Mouse (Mus musculus): Measurements from ENCODE around the gene Noc4l. TPM values are rescaled to one million over a fixed set of nuclear protein-coding genes. Genes with fewer than 3 reads are reported as not detected.
A peak's percentile ranks its signal among the peaks of the same experiment; 100 is the strongest.

Gene Noc4l
- polyA plus RNA-seq, 1 experiment, result 37.3 TPM

DNA sequence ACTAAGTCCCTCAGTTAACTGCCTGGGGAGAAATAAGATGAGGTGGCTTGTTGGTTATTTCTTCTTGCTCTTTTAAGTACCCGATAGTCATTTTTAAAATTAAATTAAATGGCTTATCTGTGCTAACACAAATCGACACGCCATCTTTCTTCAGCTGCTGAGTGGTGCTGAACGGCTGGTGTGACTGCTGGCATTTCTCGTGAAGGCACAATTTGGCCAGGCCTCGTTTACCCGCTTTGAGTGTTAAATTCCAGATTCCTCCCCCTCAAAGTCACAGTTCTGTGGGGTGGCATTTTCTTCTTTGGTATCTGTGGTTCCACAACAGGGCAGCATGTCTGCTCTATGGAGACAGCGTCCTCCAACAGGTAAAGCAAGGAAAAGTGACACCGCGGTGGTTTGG, 25.9 kb downstream of the Noc4l start:
- WGBS, result 63% methylated on average over 10 of the region's 10 CpGs
- Histone ChIP-seq H3K27ac (ENCODE audit: insufficient read depth, low read length) (no peak overlapping the region), H3K27me3 (ENCODE audit: control insufficient read depth, insufficient read depth, low read length) (no peaks in the 10 kb centered on the region), H3K4me1 (ENCODE audit: control insufficient read depth, insufficient read depth, low read length) (peaks cover 6% of the 10 kb centered on the region), H3K4me3 (replicated peaks; ENCODE audit: insufficient read depth, low read depth, low read length) (no peak overlapping the region)
- no peak for DNase-seq
- TF ChIP-seq POLR2A (IDR thresholded peaks at IDR 0.05; ENCODE audit: borderline replicate concordance, insufficient read depth, low read length), result no peak
- no peak for TF ChIP-seq CTCF (IDR thresholded peaks at IDR 0.05; ENCODE audit: borderline replicate concordance, insufficient read depth, low read depth, low read length)

DNA sequence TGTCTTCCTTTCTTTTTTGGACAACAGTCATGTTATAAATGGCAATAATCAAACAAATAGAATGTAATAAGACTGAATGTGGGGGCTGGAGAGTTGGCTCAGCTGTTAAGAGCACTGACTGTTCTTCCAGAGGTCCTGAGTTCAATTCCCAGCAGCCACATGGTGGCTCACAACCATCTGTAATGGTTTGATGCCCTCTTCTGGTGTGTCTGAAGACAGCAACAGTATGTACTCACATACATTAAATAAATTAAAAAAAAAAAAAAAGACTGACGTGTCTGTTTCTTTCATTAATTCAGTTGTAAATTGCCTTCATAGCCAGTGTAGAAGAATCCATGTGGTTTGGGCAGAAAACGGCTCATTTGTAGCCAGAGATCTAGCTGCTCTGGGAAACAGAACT, 28.9 kb downstream of the Noc4l start:
- DNase-seq, result no peak

DNA sequence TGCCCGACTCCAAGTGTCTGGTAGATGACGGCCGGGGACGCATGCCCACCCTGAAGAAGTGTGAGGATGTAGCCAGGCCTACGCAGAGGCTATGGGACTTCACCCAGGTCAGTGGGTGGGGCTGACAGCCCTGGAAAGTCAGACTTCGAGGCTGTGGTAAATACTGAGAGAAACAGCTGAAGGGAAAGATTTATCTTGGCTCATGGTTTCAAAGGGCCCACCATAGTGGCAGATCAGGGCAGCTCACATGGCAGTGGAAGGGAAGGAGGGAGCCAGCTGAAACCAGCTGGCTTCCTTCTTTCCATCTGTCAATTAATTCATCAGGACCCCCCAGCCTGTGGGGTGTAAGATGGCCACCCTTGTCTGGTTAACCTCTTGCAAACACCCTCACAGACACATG, 34.0 kb downstream of the Noc4l start:
- H3K4me1 ChIP-seq (ENCODE audit: control insufficient read depth, insufficient read depth, low read length), result no peaks in the 10 kb centered on the region; the same call in 1 of the 2 replicates
- TF ChIP-seq POLR2A (IDR thresholded peaks at IDR 0.05; ENCODE audit: borderline replicate concordance, insufficient read depth, low read length), result no peak
- no peak for TF ChIP-seq CTCF (IDR thresholded peaks at IDR 0.05; ENCODE audit: borderline replicate concordance, insufficient read depth, low read depth, low read length)
- H3K27me3 ChIP-seq (ENCODE audit: control insufficient read depth, insufficient read depth, low read length), result no peaks in the 10 kb centered on the region
- no peak for DNase-seq
- H3K4me3 ChIP-seq (replicated peaks; ENCODE audit: insufficient read depth, low read depth, low read length), result no peak overlapping the region
- no peak overlapping the region for H3K27ac ChIP-seq (ENCODE audit: insufficient read depth, low read length)
- WGBS, result 75% methylated on average over 6 of the region's 6 CpGs

More for the DNA sequence above, 28.9 kb downstream of the Noc4l start:
- Histone ChIP-seq H3K4me1 (ENCODE audit: control insufficient read depth, insufficient read depth, low read length) (no peaks in the 10 kb centered on the region; the same call in none of the 2 replicates), H3K4me3 (replicated peaks; ENCODE audit: insufficient read depth, low read depth, low read length) (no peak overlapping the region), H3K27me3 (ENCODE audit: control insufficient read depth, insufficient read depth, low read length) (no peaks in the 10 kb centered on the region), H3K27ac (ENCODE audit: insufficient read depth, low read length) (no peak overlapping the region)
- TF ChIP-seq POLR2A (IDR thresholded peaks at IDR 0.05; ENCODE audit: borderline replicate concordance, insufficient read depth, low read length), result no peak
- TF ChIP-seq CTCF (IDR thresholded peaks at IDR 0.05; ENCODE audit: borderline replicate concordance, insufficient read depth, low read depth, low read length), result no peak
- 79% methylated on average over 2 of the region's 2 CpGs for WGBS

DNA sequence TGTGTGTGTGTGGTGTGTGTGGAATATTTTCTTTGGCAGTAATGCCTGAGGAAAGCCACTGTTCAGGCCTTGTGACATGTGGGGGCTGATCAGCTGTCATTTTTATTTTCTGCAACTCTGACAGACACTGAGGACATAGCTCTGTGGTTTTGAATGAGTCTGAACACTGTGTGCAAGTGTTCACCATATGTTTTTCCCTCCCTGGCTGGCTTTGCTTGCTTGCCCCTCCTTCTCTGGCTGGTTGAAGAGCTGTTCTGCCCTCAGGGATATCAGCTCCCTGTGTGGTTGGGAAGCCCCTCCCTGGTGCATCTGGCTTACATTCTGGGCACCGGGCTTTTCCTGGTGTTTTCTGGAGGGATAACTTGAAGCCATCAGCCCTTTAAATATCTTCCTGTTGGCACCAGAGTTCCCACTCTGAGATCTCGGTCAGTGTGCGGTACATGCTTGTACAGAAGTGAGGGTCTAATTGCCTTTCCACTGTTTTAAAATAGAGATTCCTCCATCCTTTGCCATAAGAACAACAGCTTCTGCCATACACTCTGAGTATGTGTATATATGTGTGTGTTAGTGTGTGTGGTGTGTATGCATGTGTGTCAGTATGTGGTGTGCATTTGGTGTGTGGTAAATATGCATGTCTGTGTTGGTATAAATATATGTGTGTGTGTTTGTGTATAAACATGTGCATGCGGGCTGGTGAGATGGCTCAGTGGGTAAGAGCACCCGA, 41.6 kb downstream of the Noc4l start:
- TF ChIP-seq CTCF (IDR thresholded peaks at IDR 0.05; ENCODE audit: borderline replicate concordance, insufficient read depth, low read depth, low read length) (no peak), POLR2A (IDR thresholded peaks at IDR 0.05; ENCODE audit: borderline replicate concordance, insufficient read depth, low read length) (no peak)
- Histone ChIP-seq H3K4me1 (ENCODE audit: control insufficient read depth, insufficient read depth, low read length) (peaks cover 16% of the 10 kb centered on the region), H3K27me3 (ENCODE audit: control insufficient read depth, insufficient read depth, low read length) (no peaks in the 10 kb centered on the region), H3K4me3 (replicated peaks; ENCODE audit: insufficient read depth, low read depth, low read length) (no peak overlapping the region), H3K27ac (ENCODE audit: insufficient read depth, low read length) (no peak overlapping the region)
- WGBS, result 56% methylated on average over 5 of the region's 5 CpGs
- peak; percentile 35 to 57 for DNase-seq

DNA sequence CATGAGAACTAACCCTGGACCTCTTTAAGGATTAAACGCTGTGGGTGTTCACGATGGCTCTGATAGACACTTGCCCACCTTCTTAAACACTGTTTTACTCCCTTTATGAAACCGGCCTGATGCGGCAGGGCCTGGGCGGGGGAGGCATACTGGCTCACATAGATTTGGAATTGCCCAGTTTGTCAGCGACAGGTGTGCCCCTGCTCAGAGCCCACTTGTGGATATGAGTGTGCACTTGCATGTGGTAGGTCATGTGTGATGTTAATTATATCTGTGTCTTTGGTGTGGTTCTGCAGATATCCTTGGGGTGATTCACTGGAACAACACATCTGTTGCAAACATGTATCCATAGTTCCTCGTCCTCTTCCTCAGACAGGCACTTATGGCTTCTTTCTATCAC, 42.7 kb downstream of the Noc4l start:
- Histone ChIP-seq H3K4me3 (replicated peaks; ENCODE audit: insufficient read depth, low read depth, low read length) (no peak overlapping the region), H3K27me3 (ENCODE audit: control insufficient read depth, insufficient read depth, low read length) (no peaks in the 10 kb centered on the region), H3K4me1 (ENCODE audit: control insufficient read depth, insufficient read depth, low read length) (peaks cover 16% of the 10 kb centered on the region), H3K27ac (ENCODE audit: insufficient read depth, low read length) (no peak overlapping the region)
- WGBS, result 68% methylated on average over 7 of the region's 7 CpGs
- TF ChIP-seq CTCF (IDR thresholded peaks at IDR 0.05; ENCODE audit: borderline replicate concordance, insufficient read depth, low read depth, low read length) (no peak), POLR2A (IDR thresholded peaks at IDR 0.05; ENCODE audit: borderline replicate concordance, insufficient read depth, low read length) (no peak)
- DNase-seq, result no peak

DNA sequence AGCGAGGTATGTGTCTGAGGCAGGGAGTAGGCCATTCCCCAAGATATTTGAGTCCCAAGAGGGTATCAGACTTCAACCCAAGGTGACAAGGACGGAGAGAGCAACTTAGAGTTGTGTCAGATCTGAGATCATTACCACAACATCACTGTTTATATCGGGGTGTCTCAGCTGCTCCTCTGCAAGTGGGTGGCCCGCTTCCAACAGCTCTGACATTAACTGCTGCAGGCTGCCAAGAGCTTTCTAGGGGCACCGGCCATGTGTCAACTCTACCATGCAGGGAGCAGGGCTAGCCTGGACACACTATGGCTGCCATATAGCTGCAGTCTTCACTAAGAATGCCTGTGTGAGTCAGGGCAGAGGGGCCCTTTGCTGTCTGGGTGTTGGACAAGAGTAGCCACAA, 43.3 kb downstream of the Noc4l start:
- H3K4me1 ChIP-seq (ENCODE audit: control insufficient read depth, insufficient read depth, low read length), result peaks cover 16% of the 10 kb centered on the region
- 30% methylated on average over 5 of the region's 5 CpGs for WGBS
- H3K4me3 ChIP-seq (replicated peaks; ENCODE audit: insufficient read depth, low read depth, low read length), result no peak overlapping the region
- no peaks in the 10 kb centered on the region for H3K27me3 ChIP-seq (ENCODE audit: control insufficient read depth, insufficient read depth, low read length)
- peak; percentile 44 to 52 for DNase-seq
- no peak overlapping the region for H3K27ac ChIP-seq (ENCODE audit: insufficient read depth, low read length)
- no peak for TF ChIP-seq POLR2A (IDR thresholded peaks at IDR 0.05; ENCODE audit: borderline replicate concordance, insufficient read depth, low read length)
- no peak for TF ChIP-seq CTCF (IDR thresholded peaks at IDR 0.05; ENCODE audit: borderline replicate concordance, insufficient read depth, low read depth, low read length)

DNA sequence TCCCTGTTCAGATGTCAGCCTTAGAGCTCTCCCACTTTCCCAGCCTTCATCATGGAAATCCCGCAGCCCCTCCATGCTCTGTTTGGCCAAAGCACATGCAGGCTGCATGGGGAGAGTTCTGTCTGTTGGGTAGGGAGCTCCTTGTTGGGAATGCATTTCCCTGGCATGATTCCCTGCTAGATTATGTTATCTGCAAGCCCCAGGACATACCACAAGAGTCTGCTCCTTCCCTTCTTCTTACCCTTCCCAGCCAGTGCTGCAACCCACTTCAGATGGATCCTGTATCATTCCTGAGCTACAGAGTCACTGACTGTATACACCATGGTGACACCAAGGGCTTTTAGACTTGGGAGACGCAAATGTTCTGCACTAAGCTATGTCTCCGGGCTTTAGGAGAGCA, 43.8 kb downstream of the Noc4l start:
- Histone ChIP-seq H3K4me1 (ENCODE audit: control insufficient read depth, insufficient read depth, low read length) (peaks cover 16% of the 10 kb centered on the region), H3K4me3 (replicated peaks; ENCODE audit: insufficient read depth, low read depth, low read length) (no peak overlapping the region), H3K27me3 (ENCODE audit: control insufficient read depth, insufficient read depth, low read length) (no peaks in the 10 kb centered on the region), H3K27ac (ENCODE audit: insufficient read depth, low read length) (no peak overlapping the region)
- no peak for DNase-seq
- WGBS, result 64% methylated on average over 3 of the region's 3 CpGs
- TF ChIP-seq CTCF (IDR thresholded peaks at IDR 0.05; ENCODE audit: borderline replicate concordance, insufficient read depth, low read depth, low read length) (no peak), POLR2A (IDR thresholded peaks at IDR 0.05; ENCODE audit: borderline replicate concordance, insufficient read depth, low read length) (no peak)

DNA sequence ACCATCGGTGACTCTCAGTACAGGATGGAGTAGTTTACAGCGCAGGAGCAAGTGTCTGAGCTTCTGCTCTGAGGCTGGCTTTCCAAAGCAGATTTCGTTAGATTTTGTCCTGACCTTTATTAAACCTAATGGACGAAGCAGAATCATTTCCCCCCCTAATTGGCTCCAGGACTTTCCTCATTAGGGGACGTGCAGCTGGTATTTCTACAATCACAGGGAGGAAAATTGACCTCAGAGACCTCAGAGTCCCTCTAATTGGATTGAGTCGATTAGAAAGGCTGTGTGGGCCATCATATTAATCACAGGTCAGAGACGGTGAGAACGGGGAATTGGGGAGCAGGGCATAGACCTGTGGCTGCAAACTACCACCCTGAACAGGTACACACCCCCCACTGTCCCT, 44.3 kb downstream of the Noc4l start:
- peaks cover 16% of the 10 kb centered on the region for H3K4me1 ChIP-seq (ENCODE audit: control insufficient read depth, insufficient read depth, low read length)
- H3K27ac ChIP-seq (ENCODE audit: insufficient read depth, low read length), result no peak overlapping the region
- H3K27me3 ChIP-seq (ENCODE audit: control insufficient read depth, insufficient read depth, low read length), result no peaks in the 10 kb centered on the region
- 71% methylated on average over 8 of the region's 8 CpGs for WGBS
- no peak for TF ChIP-seq POLR2A (IDR thresholded peaks at IDR 0.05; ENCODE audit: borderline replicate concordance, insufficient read depth, low read length)
- TF ChIP-seq CTCF (IDR thresholded peaks at IDR 0.05; ENCODE audit: borderline replicate concordance, insufficient read depth, low read depth, low read length), result no peak
- no peak for DNase-seq
- no peak overlapping the region for H3K4me3 ChIP-seq (replicated peaks; ENCODE audit: insufficient read depth, low read depth, low read length)

Measured in cerebellum, adult 2 months (tissue).